Mouse (Mus musculus) neural tube, embryonic 10.5 days (tissue): Measurements from ENCODE around the gene Gm13769.
"Not testable (repeated sequence)": the region's sequence is repeated elsewhere in the genome, so short reads cannot be mapped to it uniquely, and the experiment has no call there.

Experiments
- DNase-seq: peaks from one replicate; pipeline ENCODE4 v3.0.0-alpha.2; 2017; ENCODE audit warnings: low spot score; ENCODE audit errors: extremely low spot score

Gene Gm13769

DNA sequence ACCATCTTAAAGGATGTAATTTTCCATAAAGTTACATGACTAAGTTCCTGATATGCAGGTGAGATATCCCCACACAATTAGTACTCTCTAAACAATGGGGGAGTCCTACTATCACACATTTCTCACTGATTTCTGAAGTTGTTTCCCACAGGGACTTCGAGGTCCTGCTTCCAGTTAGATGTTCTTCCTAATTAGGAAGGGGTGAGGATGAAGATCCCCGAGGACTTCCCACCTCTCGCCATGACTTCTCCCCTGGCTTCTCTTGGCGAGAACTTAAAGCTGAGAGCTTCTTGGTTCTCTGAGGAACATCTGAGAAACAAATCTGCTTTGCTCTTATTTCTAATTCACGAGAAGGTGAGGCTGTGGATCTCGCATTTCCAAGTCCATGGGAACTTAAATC is at the start of gene Gm13769:
Gene Gm13769, plus strand, starts transcription at position 301 of the 400 bp plus-strand sequence.
- DNase-seq: not testable (repeated sequence)

DNA sequence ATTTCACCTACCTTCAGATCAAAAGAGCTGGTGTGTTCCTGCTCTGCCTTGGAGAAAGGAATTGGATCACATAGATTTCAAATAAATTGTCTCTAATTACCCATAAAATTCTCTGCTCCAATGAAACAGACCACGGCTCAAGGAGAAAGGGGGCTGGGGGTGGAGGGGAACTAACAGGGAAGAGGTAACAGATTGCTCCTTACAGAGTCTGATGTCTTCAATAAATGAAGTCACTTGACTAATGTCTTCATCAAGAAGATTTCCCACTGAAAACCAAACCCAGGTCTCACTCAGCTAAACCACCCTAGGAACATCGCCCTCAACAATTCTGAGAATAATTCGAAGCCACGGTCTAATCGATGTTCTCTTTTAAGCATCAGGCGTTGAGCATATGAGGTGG is 29.3 kb upstream of the Gm13769 start, which contains the start of gene Olfr1272:
Gene Olfr1272, minus strand, starts transcription at position 101 of the 400 bp plus-strand sequence.
- DNase-seq: no peak

DNA sequence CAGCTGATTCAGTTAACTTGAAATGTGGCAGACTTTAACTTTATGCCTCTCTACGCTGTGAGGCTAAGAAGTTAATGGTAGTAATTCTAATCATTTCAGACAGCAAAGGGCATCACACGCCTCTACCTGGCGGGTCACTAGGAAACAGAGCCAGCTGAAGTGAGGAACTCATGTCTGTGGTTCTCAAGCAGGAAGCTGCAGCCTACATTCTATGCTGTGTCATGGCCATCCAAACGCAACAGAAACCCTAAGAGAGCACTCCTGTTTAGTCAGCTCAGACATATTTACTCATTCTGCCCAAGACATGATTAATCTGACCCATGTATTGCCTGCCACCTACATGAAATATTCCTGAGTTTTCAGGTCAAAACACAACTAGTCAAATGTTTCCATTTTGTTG is 24.7 kb downstream of the Gm13769 start:
- DNase-seq: not testable (repeated sequence)

DNA sequence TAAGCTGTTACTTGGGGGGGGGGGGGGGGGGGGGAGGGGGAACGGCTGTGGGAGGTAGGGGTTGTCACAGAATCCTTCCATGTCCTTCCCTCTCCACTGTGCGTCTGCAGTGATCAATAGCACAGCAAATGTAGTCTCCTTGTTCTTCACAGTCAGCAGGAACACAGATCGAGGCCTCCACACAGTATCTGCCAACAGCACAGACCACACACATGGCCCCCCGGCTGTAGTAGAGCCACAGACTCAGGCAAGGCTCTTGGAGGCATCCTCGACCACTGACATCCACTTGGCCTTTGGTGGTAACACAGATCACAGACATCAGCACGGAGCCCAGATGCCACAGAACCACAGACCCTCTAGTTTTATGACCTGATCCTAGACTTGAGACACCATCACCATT is 29.0 kb downstream of the Gm13769 start:
- DNase-seq: not testable (repeated sequence)

DNA sequence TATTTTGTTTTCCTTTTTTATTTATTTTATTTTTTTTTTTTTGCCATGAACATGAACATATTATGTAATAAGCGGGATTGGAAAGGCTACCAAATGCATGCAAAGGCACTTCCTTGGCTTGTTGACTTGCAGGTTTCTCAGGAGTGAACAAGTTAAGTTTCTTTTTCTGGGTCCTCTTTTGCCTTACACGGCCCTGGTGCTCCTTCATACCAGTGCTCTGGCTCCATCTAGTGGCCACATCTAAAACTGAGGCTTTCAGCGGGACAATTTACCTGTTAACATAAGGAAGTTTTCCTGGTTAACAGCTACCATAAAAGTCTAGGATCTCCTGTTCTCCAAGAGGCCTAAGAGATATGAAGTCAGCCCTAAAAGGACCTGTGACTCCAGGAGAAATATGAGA is 29.5 kb downstream of the Gm13769 start:
- DNase-seq: not testable (repeated sequence)

DNA sequence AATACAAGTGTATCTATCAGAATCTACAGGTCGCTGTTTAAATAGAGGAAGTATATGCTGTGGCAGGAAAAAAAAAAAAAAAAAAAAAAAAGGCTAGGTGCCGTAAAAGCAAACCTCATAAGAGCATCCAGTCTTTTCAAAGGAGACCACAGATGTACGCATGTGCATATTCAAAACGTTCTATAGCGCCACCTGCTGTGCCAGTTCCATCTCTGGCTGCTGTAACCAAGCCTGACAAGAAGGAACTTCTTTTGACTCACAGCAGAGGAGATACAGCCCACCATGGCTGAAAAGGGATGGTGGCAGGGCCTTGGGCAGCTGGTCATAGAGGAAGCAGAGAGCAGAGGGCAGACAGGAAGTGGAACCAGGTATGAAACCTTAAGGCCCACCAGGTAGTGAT is 37.2 kb downstream of the Gm13769 start:
- DNase-seq: not testable (repeated sequence)

DNA sequence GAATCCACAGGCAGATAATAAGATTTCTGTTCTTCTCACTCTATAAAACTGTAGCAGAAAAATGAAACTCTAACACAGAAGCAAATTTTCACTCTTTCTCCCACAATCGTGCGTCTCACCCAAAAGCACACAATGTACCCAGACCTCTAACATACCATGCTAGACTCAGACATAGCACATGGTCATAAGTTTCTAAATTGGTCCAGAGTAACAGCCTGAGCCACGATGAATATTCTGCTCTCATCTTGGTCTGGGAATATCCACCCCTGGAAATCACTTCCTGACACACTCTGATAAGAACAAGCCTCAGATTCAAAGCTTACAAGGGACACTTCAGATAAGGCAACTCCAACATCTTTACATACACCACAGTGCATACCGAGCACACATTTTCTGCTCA is 38.2 kb downstream of the Gm13769 start:
- DNase-seq: not testable (repeated sequence)
